Mouse (Mus musculus): ENCODE measurements around the gene BC005561.
"Not testable (repeated sequence)": the region's sequence is repeated elsewhere in the genome, so short reads cannot be mapped to it uniquely, and the experiment has no call there.

The BC005561 gene

GRCm38 (mm10) chr5:104508195-104508891 is at the start of gene BC005561:
BC005561 (plus strand) TSS chr5:104508352.
- peak; percentile 81 for DNase-seq (ENCODE audit: low spot score in 2 of 2)

- DNase-seq (ENCODE audit: low spot score in 2 of 2), result peak; percentile 73 to 81
These were observed 49.1 kb upstream of the BC005561 start, which contains the start of gene Pkd2 for GRCm38 (mm10) chr5:104458832-104459705. Pkd2 (plus strand) TSS chr5:104459450.

GRCm38 (mm10) chr5:104459706-104460455 is 48.3 kb upstream of the BC005561 start:
- peak; percentile 47 to 51 for DNase-seq (ENCODE audit: low spot score in 2 of 2)

GRCm38 (mm10) chr5:104460456-104460838 is 47.7 kb upstream of the BC005561 start:
- peak in 1 of 2 experiments; percentile 31 for DNase-seq (ENCODE audit: low spot score in 2 of 2)

- DNase-seq (ENCODE audit: low spot score in 2 of 2), result peak; percentile 29 to 43
These were observed 47.3 kb upstream of the BC005561 start for GRCm38 (mm10) chr5:104460856-104461255.

GRCm38 (mm10) chr5:104465279-104465678 is 42.9 kb upstream of the BC005561 start:
- DNase-seq (ENCODE audit: low spot score in 2 of 2), result peak in 1 of 2 experiments; percentile 17

- DNase-seq (ENCODE audit: low spot score in 2 of 2), result peak; percentile 64 to 80
These were observed 42.4 kb upstream of the BC005561 start for GRCm38 (mm10) chr5:104465731-104466130.

- no peak for DNase-seq (ENCODE audit: low spot score in 2 of 2)
These were observed 41.3 kb upstream of the BC005561 start for GRCm38 (mm10) chr5:104466816-104467215.

GRCm38 (mm10) chr5:104468586-104468985 is 39.6 kb upstream of the BC005561 start:
- no peak for DNase-seq (ENCODE audit: low spot score in 2 of 2)

- no peak for DNase-seq (ENCODE audit: low spot score in 2 of 2)
These were observed 37.2 kb upstream of the BC005561 start for GRCm38 (mm10) chr5:104470981-104471391.

- no peak for DNase-seq (ENCODE audit: low spot score in 2 of 2)
These were observed 35.8 kb upstream of the BC005561 start for GRCm38 (mm10) chr5:104472371-104472770.

- DNase-seq (ENCODE audit: low spot score in 2 of 2), result no peak
These were observed 27.8 kb upstream of the BC005561 start for GRCm38 (mm10) chr5:104480367-104480766.

GRCm38 (mm10) chr5:104482856-104483255 is 25.3 kb upstream of the BC005561 start:
- no peak for DNase-seq (ENCODE audit: low spot score in 2 of 2)

GRCm38 (mm10) chr5:104491561-104491960 is 16.6 kb upstream of the BC005561 start:
- no peak for DNase-seq (ENCODE audit: low spot score in 2 of 2)

GRCm38 (mm10) chr5:104504883-104505282 is 3.3 kb upstream of the BC005561 start:
- no peak for DNase-seq (ENCODE audit: low spot score in 2 of 2)

GRCm38 (mm10) chr5:104507829-104508194 is 340 bp upstream of the BC005561 start:
- DNase-seq (ENCODE audit: low spot score in 2 of 2), result no peak

- DNase-seq (ENCODE audit: low spot score in 2 of 2), result no peak
These were observed 3.1 kb downstream of the BC005561 start for GRCm38 (mm10) chr5:104511211-104511610.

GRCm38 (mm10) chr5:104538612-104539011 is 30.5 kb downstream of the BC005561 start:
- DNase-seq (ENCODE audit: low spot score in 2 of 2), result no peak

- DNase-seq (ENCODE audit: low spot score in 2 of 2), result no peak
These were observed 31.2 kb downstream of the BC005561 start for GRCm38 (mm10) chr5:104539331-104539730.

- not testable (repeated sequence) for DNase-seq (ENCODE audit: low spot score in 2 of 2)
These were observed 59.9 kb downstream of the BC005561 start for GRCm38 (mm10) chr5:104568079-104568478.

GRCm38 (mm10) chr5:104570766-104571165 is 62.6 kb downstream of the BC005561 start:
- peak in 1 of 2 experiments; percentile 3 for DNase-seq (ENCODE audit: low spot score in 2 of 2)

Data from heart, adult 9 months (tissue).